Mouse (Mus musculus): Measurements from ENCODE around the gene Fsip1.

Fsip1 gene

DNA sequence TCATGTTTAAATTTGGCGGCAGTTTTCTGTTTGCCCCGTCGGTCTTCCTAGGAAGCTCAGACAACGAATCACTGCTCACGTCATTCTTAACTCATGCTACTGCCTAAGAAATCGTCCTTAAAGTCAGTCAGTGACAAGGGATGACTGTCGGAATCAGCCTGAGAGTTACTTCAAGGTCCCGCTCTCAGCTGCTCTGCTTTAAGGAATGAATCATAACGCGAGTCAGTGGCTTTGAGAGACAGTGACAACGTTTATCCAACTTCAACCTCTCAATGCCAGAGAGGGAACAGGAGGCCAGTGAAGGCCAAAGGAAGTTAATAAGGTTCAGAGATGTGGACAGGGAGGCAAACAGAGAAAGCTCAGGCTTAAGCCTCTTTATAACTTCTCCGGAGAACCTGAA, 7.8 kb downstream of the Fsip1 start:
- no peak for DNase-seq

DNA sequence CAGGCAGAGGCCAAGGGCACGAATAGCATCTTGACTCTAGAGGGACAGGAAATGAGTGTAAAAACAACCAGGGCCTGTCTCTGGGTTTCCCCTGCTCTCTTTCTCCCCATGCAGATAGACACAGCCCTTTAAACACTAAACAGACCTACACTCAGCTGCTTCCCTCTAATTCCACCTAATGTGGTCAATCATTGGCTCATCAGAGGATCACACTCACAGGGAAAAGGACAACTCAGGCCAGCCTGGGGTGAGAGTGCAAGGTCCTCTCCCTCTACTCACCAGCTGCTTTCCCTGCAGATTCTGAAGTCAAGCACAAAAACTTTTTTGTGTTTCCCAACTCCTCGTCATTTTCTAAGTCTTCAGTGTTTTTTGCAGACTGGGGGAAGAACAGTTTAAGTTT, 8.8 kb downstream of the Fsip1 start:
- DNase-seq, result no peak

DNA sequence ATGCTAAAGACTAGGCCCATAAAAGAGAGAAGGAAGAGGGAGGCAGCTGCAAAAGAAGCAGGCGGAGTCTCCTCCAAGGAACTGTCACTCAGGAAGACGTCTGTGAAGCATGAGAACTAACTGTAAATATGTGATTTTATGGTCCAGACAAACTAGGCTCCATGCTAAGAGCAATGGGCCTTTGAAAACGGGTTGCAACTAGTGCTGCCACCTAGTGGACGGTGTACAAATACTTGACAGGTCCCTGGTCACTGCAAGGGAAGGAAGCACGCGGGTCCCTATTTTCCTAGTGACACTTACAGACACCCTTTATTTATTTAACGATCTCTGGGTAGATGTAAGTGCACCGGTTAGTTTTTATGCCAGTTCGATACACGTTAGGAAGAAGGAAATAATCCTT, 10.9 kb downstream of the Fsip1 start:
- DNase-seq, result peak; percentile 59

DNA sequence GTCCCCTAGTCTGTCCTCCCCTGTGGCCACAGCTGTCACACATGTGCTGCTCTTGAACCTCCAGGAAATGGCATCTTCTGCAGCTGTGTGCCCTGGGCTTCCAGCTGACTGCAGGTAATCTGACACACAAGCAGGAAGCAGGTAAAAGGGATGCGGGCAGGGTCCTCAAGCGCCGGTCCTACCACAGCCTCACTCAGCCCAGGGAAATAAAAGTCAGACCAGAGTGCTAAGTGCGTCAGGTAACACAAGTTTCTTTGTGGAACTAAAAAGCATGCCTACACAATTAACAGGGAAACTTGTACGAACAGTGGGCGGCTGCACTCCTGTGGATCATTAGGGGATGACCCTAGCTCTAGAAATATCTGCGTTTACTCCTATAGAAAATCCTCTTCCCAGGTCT, 20.6 kb downstream of the Fsip1 start:
- DNase-seq, result no peak

DNA sequence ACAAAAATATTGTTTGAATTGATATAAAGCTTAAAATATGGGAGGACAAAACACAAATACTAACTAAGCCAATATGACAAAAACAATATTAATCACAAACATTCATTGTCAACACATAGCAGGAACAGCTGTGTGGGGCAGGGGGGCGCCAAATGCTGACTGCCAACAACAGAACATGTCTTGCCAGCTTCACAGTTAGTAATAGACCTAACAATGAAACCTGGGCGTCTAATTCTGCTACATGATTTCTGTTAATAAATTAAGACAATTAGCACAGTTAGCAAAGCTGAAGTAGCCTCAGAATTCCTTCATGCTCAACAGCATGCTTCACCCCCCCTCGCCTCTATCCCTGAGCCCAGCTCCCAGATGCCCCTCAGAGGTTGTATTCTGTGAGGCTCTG, 21.2 kb downstream of the Fsip1 start:
- no peak for DNase-seq

DNA sequence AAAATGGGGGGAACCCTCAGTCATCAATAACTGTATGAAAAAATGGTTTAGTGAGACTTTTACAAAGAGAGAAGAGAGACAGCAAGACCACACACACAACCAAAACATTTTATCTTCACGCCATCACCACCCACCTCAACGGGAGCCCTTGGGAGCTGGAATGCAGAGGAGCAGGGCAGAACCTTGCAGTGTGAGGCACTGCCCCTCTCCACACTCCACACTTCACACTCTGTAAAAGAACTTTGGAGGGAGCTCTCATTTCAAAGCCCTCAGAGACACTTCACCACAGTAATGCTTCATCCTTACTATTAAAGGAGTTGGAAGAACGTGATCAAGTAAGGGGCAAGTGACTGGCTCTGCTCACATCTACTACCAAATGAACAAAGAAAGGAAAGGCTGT, 26.2 kb downstream of the Fsip1 start:
- no peak for DNase-seq

DNA sequence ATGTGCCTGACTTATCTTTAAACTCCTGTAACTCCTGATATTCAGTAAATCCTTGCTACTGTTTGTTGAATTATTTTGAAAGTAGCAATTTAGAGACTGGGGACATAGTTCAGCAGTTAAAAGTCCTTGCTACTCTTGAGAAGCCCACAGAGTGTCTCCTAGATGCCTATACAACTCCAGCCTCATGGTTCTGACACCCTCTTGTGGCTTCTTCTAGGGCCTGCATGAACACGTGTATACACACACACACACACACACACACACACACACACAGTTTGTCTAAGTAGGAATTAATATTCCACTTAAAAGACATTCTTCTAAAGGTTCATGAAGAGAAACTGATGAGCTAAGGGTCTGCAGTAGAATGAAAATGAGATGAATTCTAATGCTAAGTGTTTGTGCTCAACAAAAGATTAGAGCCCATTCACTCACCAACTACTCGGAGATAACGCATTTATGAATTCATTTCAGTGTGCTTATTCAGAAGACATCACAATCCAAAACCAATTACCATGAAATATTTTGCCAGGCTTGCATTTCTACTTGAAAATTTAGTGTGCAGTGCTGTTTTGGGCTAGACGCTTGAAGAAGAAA, 28.2 kb downstream of the Fsip1 start:
- no peak for DNase-seq

DNA sequence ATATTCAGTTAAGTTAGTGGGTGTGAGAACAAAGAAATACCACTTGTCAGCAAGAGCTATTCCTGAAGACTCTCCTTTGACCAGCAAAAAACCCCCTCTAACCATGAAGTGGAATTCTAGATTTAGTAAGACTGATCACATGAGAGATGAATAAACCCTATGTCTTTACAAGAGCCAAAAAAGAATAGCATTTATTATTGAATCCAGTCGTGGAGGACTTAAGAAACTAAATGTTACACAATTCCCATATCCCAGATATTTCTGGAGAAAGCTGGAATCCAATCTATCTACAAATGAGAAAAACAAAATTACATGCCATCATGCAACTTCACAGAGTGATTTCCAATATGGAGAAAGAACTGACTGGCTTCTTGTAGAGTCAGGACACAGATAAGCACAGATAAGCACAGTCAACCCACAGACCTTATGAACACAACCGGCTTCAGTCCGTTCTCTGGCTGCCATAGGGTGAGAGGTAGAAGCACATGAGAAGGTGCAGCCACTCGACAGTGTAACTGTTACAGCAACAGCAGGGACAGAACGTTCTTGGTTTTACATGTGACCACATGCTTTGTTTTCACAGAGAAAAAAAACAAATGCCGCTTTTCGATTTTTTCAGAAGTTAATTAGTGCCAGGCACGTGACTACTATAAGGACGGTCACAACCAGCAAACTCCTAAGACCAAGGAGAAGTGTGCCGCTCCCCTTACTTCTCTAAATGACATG, 31.3 kb downstream of the Fsip1 start:
- no peak for DNase-seq

DNA sequence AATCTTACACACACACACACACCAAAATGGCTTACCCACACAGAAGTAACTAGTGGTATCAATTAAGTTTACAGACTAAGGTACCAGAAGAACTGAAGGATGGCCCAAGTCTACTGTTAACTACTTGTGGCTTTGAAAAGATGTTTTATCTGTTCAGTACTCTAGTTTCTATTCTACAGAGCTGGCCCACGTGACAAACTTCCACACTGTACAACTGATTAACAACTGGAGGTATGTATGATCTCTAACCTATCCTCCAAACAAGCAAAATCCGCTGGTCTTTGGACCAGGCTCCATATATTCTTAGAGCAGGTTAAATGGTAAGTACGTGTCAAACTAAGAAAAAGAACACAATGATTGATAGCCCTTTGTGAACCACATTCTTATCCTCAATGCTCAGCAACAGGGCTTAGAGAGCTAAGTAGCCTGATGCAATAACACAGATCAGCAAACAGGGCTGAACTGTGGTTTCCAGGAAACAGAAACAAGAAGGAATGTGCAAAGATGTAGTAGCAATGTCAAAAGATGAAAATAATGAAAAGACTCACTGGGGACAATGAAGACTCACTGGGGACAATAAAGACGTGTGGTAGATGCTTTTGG, 38.7 kb downstream of the Fsip1 start:
- DNase-seq, result no peak

DNA sequence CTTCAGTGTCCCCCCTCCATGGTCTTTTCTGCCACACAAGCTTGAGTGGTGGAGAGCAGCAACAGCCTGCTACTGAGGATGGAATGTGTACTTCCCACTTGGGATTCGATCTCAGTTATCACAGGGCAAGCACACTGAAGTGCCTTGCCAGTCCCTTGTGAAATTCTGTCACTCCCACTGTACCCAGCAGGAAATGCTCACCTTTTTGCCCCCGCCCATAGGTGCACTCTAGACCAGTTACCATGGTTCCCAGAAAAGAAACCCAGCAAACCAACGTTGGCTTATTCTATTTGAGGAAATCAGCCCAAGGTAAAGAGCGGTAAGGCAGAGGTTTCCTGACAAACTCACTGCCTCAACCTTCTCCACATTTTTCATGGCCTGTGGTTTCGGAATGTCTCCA, 47.1 kb downstream of the Fsip1 start:
- no peak for DNase-seq

DNA sequence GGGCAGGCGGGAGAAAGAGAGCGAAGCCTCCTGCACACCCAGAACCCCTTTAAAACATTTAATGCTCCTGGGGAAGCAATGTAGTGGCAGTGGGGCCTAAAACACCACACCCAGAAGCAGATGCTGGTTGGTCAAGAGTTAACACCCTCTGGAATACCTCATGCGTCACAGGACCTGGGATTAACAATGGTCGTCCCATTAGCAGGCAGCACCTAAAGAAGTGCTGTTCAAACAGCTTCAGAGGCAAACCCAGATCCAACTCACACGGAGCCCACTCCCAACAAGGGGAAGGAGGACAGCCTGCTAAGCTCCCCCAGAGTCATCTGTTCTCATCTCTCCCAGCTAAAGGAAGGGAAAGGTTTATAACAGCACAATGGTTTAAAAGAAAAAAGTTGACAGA, 48.1 kb downstream of the Fsip1 start:
- no peak for DNase-seq

DNA sequence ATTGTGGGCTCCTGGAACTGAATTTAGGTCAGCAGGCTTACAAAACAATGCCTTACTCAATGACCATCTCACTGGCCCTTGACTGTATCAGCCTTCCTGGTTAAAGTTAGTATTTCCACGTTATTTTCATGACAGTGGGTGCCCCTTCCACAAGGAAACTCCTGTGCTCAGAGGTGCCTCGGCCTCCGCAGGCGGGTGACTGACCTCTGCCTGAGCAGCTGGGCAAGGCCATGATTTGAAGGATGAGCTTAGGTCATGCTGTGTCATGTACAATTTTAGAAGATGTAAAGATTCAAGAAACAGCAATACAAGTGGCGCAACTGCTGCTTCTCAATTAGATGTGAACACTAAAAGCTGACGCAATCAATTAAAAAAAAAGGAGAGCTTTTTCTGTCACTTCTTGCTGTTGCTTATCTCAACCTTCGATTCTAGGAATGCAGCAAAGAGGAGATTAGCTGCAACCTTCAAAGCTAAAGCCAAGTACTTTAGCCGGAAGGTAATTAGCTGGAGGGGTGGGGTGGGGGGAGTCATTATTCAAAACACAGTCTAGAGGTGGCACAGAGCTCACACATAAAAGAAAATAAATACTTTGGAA, 50.7 kb downstream of the Fsip1 start:
- DNase-seq, result no peak

DNA sequence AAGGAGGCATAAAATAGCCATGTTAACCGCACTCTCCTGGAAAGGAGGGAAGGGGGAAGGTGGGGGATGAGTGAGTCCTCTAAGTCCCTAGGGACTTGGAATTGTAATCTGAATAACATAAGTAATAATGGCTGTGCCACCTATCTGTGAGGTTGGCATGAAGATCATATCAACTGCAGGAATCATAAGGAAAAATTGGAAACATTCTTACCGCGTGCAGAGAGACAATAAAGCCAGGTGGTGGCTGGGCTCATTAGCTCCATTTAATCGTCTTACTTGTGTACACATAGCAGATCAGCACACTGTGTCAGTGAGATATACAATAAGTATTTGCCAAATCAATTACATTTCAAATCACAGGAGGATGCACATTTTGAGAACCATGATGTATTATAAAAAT, 52.1 kb downstream of the Fsip1 start:
- DNase-seq, result no peak

DNA sequence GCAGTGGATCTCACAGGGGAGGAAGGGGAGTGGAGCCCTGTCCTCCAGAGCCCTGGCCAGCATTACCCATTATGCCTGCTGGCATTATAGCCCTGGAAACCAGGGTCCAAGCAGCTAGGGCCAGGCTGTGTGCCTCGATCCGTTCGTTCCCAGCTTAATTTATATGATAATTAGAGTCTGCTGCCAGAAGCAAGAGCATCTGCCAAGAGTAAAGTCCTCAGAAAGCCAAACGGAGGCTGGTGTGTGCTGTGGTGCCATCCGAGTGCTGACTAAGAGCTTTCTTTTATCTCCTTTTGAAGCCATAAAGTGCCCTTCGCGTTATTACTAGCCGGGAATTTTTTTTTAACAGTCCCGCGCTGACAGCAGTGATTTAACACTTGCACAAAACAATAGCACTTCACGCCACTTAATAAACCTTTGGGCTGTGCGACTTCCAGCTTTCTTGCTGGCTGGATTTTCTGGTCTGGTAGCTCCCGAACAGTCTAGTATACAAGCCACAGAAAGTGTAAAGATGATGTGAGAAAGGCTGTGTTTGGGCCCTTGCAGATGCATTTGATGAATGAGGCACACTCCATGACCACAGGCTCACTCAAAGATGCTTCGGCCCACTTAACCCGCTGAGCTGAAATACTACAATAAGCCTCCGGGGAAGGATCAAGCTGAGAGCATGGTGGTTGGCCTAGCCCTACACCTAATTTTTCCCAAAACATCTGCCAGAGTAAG, 52.9 kb downstream of the Fsip1 start:
- peak; percentile 19 for DNase-seq

DNA sequence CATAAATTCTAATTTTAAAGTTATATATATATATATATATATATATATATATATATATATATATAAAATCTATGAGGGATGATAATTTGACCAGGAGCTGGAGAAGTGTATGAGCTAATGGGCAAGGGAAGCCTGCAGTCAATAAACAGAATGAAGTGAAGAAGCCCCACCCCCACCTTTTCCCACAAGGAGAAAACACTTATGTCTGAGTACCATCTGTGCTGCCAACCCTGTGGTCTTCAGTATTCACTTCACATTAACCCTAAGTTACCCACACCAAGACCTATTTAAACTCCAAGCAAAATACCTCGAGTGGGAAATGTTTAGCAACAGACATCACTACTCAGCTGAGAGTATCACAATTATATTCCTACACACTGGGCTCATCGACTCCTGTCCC, 53.8 kb downstream of the Fsip1 start:
- no peak for DNase-seq

DNA sequence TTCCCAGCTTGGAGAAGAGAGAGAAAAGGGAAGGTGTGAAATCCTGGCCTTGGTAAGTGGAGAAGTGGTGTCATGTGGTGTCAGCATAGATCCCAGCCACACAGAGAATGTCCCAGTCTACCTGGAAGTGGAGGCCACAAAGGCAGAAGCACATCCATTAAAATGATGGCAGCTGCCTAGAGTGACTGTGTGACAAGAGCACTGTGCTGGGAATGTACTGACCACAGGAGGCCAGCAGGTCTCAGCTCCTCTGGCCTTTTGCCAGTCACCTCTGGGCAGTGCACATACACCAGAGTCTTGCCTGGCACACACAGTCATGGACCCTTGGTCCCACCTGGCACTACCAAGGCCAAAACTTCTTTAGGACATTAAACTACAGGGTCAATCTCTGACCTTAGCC, 54.8 kb downstream of the Fsip1 start:
- DNase-seq, result no peak

DNA sequence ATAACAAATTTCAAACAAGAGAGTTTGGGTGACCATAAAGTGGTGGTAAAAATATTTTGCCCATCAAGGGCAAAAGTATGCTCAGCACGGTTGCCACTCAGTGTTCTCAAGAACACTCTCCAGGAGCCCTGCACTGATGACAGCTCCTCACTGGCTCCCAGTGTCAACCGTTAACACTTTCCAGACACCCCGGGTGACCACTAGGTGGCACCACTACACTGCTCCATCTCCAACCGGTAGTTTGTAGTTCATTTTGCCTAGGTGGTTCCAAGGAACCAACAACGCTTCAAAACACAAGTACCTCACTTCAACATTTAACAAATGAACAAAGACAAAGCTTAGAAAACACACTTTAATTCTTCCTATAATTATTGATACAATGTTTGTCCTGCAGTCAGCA, 56.9 kb downstream of the Fsip1 start:
- DNase-seq, result peak; percentile 60

DNA sequence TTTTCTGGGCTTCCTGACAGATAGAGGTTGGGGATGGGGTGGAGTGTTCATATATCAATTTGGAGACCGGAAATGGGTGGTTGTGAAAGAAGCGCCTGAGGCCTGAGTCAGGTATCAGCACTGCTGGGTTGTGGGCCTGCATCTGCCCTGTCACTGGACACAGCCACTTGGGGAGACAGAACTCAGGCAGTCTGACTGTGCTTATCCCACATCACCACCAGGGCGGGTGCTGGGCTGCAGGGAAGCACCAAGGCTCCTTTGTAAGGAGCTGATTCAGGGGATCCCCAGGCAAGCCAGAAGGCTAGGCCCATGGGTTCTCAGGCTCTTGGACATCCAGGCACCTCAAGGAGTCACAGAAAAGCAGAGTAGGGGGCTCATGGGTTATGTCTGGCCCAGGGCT, 59.8 kb downstream of the Fsip1 start:
- DNase-seq, result no peak

DNA sequence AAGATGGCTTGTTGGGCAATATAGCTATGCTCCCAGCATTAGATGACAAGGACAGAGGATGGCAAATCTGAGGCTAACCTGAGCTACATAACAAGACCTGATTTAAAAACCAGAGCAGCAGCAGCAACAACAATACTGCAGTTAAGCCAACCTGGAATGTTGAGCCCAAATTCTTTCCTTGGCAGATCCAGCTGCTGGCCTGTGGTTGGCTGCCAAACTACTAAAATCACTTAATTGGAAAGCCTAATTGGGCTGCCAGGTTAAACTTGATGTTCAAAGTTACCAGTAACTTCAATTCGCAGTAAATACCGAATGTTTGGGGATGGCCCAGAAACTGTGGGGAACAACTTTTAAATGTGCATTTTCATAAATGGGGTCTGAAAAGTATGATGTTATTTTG, 74.6 kb downstream of the Fsip1 start:
- DNase-seq, result no peak

DNA sequence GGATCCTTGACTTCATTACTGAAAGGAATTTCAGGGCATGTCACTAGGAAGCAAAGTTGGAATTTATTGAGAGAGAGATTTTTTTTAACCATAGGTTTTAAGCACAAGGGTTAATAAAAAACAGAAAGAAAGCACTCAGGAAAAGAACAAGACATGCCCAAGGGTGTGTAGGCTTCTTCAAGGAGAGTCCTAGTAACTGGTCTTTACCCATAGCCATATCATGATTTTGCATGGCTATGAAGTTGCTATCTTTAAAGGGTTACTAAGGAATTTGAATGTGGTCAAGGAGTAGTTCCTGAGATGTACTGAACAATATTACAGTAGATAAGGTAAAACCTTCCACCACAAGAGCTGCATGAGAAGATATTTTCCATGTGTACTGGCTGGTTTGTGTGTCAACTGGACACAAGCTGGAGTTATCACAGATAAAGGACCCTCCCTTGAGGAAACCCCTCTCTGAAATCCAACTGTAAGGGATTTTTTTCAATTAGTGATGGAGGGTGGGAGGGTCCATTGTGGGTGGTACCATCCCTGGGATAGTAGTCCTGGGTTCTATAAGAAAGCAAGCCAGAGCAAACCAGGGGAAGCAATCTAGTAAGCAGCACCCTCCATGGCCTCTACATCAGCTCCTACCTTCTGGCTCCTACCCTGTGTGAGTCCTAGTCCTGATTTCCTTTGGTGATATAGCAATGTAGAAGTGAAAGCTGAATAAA, 76.7 kb downstream of the Fsip1 start:
- no peak for DNase-seq

DNA sequence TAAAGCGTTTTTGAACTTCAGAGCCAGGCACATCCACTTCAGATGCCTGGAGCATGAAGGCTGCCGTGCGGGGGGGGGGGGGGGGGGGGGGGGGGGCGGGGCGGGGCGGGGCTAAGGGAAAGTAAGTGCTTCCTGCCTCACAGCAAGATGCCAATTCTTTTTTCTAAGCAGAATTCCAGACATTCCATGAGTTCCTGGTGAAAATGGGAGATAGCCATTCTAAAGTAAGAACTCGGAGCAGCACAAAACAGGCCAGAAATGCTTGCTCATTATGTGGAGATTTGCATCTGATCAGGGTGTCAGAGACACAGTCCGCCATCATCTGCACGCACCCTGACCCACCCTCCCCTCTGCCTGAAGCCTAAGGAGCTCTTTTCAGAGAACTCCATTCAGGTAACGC, 77.3 kb downstream of the Fsip1 start:
- DNase-seq, result no peak

DNA sequence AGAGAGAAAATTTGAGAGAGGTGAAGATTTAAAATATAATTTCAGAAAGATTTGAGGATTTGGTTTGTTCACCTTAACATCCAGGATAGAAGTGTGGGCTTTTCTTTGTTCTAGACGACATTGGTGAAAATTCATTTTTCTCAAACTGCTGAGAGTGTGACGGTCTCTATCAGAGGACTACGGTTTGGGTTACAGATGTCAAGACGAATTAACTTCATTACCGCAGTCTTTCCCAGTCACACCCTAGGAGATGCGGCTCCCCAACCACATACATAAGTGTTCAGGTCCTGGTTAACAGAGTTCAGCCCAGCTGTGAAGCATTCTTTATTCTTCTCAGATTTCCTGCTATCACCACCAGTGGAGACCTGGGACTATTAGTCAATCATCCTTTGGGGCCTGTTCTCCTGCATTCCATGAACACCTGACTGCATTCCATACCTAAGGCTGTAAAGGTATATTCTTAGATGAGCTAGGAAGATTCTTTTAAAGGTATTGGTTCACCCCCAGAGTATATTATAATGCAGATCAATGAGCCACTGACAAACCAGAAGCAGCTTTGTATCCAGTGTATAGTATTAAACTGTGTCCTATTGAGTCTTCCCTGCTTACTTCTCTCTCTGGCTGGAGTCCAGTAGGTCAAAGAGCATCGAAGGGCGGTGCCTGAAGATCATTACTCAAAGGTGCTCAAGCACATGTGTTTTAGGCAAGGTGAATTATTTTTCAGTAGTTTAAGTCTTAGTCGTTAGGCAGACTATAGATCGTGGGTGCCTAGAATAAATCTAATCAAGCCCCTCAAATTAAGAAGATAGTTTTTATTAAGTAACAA, 82.0 kb downstream of the Fsip1 start:
- no peak for DNase-seq

All from cerebellum, adult 9-10 months (tissue).